Mouse (Mus musculus) liver, embryonic 18 days (tissue): ENCODE data around the gene AI661453. TPM values are rescaled to one million over a fixed set of nuclear protein-coding genes. Genes with fewer than 3 reads are reported as not detected.

Experiments
- polyA plus RNA-seq: library from polyadenylated mRNA; depleted of rRNA; stranded (reverse); fragments of >200 nt; gene quantifications from 2 replicates; pipeline ENCODE4 v1.2.3, GENCODE M21; 2012; rRNA removed

Gene AI661453
- polyA plus RNA-seq, result 2.0 and 2.2 TPM in 2 replicates

DNA sequence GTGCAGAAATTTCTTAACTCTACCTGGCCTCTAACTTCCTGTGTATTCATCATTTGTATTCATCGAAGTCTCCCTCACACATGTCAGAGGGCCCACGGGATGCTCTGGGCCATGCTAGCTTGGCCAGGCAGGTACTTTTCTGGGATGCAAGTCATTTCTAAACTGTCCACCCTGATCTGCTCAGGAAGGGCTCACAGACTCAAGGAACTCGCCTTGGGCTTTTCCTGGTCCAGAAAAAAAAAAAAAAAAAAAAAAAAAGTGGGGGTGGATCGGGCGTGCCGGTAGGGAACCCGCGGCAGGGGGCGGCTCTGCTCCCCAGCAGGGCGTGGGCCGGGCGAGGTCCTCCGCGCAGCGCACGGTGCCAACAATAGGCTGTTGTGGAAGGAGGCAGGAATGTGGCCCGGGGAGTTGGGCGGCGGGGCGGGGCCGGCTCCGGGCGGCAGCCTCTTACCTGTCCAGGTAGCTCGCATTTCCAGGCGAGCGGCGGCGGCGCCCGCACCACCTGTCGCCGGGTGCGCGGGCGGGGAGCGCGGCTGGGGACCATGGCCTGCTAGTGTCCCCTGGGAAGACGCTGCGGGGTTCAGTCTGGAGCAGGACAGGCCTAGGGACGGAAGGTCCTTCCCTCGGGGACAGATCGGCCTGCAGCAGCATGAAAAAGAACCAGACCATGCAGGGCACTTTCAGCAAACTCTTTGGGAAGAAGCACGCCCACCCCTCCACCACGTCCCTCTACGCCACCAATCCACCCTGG, at the start of gene AI661453:
Gene AI661453, plus strand, starts transcription at position 460 of the 751 bp plus-strand sequence.

DNA sequence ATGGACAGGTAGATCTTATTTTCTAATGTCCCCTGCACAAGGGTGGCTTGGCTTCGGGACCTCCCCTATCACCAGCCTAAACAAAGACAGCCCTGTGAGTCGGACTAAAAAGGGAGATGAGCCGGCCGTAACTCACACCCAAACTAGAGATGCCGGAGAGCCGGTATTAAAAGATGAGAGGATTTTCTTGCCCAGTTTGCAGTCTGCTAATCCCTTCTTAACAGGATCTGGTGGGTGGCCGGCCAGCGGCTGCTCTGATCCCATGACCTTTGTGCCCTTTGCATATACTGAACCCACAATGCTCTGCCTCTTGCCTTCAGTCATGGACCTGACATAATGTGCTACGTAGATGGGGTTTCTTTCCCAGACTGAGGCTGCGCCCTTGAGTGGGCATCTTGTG, 36.0 kb upstream of the AI661453 start, which contains the start of gene Guca1a:
Gene Guca1a, minus strand, starts transcription at position 134 of the 400 bp plus-strand sequence.

DNA sequence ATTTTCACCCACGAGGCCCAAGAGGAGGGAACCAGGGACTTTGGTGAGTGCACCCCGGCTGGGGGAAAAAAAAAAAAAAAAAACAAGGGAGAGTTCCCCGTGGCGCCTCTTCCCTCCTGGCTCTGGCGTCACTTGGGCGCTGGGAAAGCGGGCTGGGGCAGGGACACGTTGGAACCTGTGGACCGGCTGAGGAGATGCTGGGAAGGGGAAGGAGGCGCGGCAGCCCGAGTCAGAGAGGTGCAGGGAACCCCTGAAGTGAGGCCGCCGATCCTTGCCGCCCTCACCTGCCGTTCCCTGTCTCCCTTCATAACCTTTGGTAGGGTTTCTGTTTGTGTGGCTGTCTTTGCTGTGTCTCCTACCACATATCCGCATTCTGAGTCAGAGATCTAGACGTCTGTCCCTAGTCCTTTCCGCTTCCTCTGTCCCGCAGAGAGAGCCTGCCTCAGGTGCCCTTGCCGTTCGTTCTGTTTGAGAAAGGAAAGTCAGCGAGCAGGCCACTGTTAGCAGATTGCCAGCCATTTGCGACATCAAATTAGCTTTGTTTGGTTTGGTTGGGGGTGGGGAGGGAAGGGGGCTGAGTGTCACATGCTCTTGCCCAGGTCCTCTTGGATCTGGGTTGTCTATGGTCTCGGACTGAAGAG, 612 bp downstream of the AI661453 start, which contains the start of gene 1700001C19Rik:
Gene 1700001C19Rik, minus strand, starts transcription at position 470 of the 641 bp plus-strand sequence.

DNA sequence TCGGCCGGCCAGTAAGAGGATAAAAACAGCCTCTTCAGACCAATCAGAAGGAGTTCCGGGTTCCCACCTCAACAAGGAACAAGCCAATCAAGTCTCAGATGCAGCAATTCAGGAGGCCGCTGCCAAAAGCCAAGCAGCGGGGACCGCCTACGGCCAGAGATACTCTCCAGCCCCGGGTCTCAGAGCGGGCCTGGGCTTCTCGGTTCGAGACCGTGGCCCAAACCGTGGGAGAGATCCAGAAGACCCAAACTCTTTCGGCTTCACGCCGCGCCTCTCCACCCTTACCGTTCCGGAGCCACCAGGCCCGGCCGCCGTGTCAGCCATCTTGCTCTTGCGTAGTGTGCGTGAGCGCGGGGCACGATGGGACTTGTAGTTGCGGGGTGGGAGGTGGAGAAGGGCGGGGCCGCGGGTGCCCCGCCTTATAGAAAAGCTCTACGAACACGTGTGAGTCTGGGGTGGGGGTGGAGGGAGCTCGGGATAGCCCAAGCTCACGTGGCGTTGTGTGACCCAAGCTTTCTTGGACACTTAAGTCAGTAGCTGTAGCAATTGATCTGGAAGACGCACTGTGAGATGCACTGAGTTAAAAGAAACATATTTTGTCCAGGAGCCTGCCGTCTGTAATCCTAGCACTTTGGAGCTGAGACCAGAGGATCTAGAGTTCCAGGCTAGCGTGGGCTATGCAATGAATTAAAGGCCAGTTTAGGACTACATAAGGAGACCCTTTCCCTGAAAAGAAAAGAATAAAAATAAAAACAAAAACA, 65.7 kb downstream of the AI661453 start, which contains the start of gene Taf8:
Gene Taf8, minus strand, starts transcription at position 347 of the 761 bp plus-strand sequence.

DNA sequence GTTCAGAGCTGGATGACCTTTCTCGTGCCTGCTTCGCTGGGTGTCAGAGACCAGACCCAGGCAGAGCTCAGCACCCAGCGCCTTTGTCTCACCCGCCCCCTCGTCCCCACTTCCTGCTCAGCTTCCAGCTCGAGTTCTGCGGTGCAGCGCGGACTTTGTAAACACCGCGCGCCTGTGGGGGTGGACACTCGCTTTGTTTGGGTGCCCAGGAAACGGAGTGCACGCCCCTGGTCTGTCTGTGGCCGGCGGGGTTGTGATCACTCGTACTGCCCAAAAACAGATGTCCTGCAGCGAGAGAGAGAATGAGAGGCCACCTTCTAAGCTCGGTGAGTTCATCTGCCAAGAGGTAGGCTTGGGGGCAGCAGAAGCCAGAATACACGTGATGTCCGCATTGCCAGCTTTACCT, 68.5 kb downstream of the AI661453 start, which contains the start of gene Ccnd3:
Gene Ccnd3, plus strand, starts transcription at position 111 of the 406 bp plus-strand sequence.

Other genes with a start within 250 kb of the AI661453 start
- 18.9 and 19.2 TPM in 2 replicates for gene Mrps10, start 67.7 kb upstream of the AI661453 start, polyA plus RNA-seq
- gene Guca1b, start 51.2 kb upstream of the AI661453 start, polyA plus RNA-seq, result 0.38 and 0.48 TPM in 2 replicates
- gene Guca1a, start 36.0 kb upstream of the AI661453 start, polyA plus RNA-seq, result 1.3 and 1.7 TPM in 2 replicates
- gene 1700001C19Rik, start 761 bp downstream of the AI661453 start, polyA plus RNA-seq, result 3.6 and 3.7 TPM in 2 replicates
- 13.0 and 14.1 TPM in 2 replicates for gene Taf8, start 65.7 kb downstream of the AI661453 start, polyA plus RNA-seq
- gene Ccnd3, start 68.4 kb downstream of the AI661453 start, polyA plus RNA-seq, result 130 and 132 TPM in 2 replicates
- 6.1 and 6.2 TPM in 2 replicates for gene Bysl, start 174.9 kb downstream of the AI661453 start, polyA plus RNA-seq
- gene Med20, start 175.0 kb downstream of the AI661453 start, polyA plus RNA-seq, result 19.4 and 20.9 TPM in 2 replicates
- 0.40 and 0.60 TPM in 2 replicates for gene Gm20517, start 175.0 kb downstream of the AI661453 start, polyA plus RNA-seq
- gene Usp49, start 194.1 kb downstream of the AI661453 start, polyA plus RNA-seq, result 3.5 and 3.8 TPM in 2 replicates